Mouse (Mus musculus): ENCODE results near the gene Tbc1d20.
"Not testable (repeated sequence)": the region's sequence is repeated elsewhere in the genome, so short reads cannot be mapped to it uniquely, and the experiment has no call there.

The Tbc1d20 gene

DNA sequence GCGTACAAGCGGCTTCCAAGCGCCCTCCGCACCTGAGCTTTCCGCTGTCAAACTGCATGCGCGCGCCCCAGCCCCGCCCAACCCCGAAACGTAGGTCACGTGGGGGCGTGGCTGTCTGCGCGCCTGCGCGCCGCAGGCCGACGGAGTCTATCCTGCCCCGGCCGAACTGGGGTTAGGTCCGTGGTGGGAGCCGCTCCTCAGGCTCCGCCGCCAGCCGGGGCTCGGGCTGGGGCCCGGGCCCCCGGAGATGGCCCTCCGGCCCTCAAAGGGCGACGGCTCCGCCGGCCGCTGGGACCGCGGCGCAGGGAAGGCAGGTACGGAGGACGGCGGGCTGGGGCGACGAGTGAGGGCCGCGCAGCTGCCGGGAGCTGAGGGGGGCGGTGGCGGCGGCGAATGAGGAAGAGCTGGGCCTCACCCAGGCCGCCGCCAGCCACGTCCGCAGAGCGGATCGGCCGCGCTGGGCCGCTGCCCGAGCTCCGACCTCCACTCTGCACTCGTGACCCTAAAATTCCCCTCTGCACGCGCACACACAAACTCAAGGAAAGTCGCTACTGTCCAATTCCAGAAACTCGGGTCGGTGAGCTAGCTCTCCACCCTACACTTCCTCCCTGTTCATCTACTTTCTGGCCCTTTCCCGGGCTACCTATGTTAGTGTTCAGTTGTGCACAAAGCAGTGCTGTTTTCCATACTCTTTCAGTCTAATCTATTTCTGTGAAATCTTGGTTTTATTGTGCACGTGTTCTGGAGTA is at the start of gene Tbc1d20:
Gene Tbc1d20, plus strand, starts transcription at position 102 of the 749 bp plus-strand sequence.
- DNase-seq (ENCODE audit: low spot score in 2 of 2), result peak; percentile 67 to 79

DNA sequence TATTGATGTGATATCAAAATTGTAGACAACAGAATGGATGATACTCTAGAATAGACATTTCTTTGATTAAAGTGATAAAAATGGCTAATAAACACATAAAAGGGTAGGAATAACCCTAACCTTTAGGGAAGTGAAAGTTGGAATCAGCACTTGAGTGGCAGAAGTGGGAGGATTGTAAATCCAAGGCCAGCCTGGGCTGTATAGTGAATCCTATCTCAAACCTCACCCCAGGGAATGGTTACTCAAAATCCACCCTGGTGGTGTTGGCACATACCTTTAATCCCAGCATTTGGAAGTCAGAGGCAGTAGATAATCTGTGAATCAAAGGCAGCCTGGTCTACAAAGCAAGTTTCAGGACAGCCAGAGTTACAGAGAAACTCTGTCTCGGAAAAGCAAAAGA is 46.4 kb upstream of the Tbc1d20 start:
- DNase-seq (ENCODE audit: low spot score in 2 of 2), result no peak

- DNase-seq (ENCODE audit: low spot score in 2 of 2), result no peak
Measured at GRCm38 (mm10) chr2:152250511-152250910, 43.1 kb upstream of the Tbc1d20 start.

GRCm38 (mm10) chr2:152259739-152260138 is 33.9 kb upstream of the Tbc1d20 start:
- DNase-seq (ENCODE audit: low spot score in 2 of 2), result no peak

GRCm38 (mm10) chr2:152273639-152274038 is 20.0 kb upstream of the Tbc1d20 start:
- DNase-seq (ENCODE audit: low spot score in 2 of 2), result no peak

- no peak for DNase-seq (ENCODE audit: low spot score in 2 of 2)
Measured at GRCm38 (mm10) chr2:152281407-152281806, 12.2 kb upstream of the Tbc1d20 start.

DNA sequence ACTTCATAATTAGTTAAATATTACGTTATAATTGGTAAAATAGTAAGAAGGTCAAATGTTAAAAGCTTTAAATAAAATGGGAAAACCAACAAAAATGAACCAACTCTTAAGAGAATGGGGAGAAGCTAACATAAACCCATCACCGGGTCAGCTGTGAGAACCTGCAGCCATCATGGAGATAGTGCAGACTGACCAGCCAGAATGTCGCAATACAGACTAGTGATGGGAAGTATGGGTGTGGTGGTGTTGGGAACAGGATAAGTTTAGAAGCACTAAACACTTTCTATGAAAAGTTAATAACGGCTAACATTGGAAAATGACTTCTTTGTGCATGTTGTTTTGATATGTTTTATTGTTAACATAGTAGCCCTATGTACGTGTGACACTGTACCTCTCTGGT is 6.1 kb upstream of the Tbc1d20 start:
- no peak for DNase-seq (ENCODE audit: low spot score in 2 of 2)

DNA sequence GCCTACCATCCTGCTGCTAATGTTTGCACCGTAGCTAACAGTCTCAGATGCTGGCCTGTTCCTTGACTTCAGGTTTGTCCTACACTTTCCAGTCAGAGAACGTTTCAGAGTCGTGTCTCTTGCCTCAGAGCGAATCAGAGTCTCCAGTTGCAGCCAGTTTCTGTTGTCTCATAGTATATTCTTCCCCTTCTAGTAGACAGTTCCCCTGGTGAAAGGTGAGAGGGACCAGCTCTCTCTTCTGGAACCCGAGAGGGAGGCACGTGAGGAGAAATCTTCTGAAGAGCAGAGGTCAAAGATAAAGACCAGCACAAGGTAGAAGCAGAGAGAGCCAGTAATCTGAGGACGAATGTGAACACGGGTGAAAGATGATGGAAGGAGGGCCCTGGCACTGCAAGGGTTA is 5.6 kb upstream of the Tbc1d20 start:
- DNase-seq (ENCODE audit: low spot score in 2 of 2), result no peak

DNA sequence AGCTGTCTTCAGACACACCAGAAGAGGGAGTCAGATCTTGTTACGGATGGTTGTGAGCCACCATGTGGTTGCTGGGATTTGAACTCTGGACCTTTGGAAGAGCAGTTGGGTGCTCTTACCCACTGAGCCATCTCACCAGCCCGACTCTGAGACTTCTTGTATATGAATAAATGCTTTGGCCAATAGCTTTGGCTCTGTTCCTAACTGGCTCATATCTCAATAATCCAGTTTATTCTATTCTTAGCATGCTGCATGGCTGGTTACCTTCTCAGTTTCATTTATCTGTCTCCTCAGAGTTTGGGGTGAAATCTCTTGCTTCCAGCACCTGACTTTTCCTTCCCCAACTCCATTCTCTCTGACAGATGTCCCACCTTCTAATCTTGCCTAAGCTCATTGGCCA is 4.0 kb upstream of the Tbc1d20 start:
- not testable (repeated sequence) for DNase-seq (ENCODE audit: low spot score in 2 of 2)

DNA sequence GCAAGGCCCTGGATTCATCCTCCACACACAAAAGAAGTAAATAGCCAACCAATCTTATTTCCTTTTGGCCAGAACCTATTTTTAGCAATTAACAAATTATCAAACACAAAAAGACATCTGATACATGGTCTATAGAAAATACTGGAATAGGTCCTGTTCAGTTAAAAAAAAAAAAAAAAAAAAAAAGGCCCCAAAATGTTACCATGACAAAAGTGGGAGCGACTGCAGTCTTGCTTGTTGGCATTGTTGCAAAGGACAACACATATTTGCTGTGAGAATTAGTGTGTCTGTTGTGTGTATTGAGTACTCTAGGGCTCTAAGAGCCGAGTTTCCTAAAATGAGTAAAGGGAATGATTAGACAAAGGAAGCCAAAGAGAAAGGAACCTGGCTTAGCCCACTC is 1.2 kb upstream of the Tbc1d20 start:
- no peak for DNase-seq (ENCODE audit: low spot score in 2 of 2)

DNA sequence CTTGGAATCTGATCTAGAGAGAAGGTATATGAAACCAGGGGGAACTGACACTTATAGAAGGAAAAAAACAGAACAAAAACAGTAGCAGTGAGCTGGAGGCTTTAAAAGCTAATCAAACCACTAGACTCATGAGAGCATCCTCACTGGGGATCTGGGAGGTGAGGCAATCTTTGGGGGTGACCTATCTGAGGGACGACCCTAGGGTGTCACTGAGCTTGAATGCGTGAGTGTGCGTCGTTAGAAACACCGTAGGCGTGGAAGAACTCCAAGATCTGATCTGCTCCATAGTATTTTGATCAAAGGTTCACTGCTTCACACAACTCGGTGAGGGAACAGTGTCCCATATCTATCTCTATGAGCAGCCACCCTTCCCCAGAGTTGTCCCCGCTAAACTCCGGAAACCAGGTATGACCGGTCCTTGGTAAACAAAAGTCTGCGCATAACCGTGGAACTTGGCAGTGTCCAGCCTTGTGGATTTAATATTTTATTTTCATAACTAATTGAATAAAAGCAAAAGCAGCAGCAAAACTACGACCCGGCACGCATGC is 375 bp upstream of the Tbc1d20 start:
- no peak for DNase-seq (ENCODE audit: low spot score in 2 of 2)

DNA sequence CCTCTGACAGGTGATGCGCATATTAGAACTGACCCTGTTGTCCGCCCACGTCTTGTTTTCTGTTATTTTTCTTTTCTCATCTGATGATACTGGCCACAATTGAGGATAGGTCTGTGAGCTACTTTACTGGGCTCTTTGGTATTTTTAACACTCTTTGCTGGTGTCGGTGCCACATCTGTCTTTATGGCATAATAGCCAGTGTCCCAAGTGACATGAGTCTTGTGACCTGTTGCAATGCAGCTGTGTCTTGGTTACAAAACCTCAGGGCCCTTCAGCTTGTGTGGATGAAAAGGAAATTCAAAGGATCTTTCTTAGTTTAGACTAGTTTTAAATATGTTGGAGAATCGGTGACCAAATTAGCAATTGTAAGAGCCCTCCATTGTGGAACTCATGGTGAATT is 913 bp downstream of the Tbc1d20 start:
- no peak for DNase-seq (ENCODE audit: low spot score in 2 of 2)

GRCm38 (mm10) chr2:152302862-152303261 is 9.2 kb downstream of the Tbc1d20 start:
- DNase-seq (ENCODE audit: low spot score in 2 of 2), result no peak

DNA sequence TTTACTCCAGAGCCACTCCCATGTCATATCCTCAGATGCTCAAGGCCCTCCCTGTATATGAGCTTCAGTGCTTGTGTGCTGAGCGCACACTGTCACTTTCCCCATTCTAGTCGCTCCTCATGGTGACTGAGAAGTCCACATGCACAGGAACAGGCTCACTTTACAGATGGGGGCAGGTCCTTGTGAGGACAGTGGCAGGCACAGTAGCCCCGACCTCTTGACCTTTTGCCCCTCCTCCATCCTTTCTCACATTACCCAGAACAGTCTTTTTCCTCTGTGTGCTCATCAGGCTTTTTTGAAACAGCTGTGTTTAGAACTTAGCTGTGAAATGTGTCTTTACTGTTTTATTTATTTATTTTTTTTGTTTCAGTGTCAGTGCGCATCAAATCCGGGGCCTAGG is 10.2 kb downstream of the Tbc1d20 start:
- DNase-seq (ENCODE audit: low spot score in 2 of 2), result no peak

GRCm38 (mm10) chr2:152305480-152305879 is 11.9 kb downstream of the Tbc1d20 start:
- DNase-seq (ENCODE audit: low spot score in 2 of 2), result no peak

DNA sequence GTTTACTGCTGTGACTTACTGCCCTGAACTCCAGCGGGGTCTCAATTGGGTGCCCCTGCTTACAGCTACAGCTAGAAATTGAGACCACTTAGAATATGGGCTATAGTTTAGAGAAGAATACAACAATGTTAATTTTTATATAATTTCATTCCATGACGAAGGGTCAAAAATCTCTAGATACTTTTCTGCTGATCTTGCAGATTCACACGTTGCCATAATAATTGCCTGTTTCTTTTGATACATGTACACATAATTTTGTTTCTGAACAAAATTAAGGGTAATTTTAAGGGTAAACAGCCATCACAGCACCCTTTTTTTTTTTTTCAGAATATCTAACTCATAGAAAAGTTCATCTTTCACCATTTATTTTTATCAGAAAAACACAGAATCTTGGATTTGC is 13.6 kb downstream of the Tbc1d20 start:
- no peak for DNase-seq (ENCODE audit: low spot score in 2 of 2)

DNA sequence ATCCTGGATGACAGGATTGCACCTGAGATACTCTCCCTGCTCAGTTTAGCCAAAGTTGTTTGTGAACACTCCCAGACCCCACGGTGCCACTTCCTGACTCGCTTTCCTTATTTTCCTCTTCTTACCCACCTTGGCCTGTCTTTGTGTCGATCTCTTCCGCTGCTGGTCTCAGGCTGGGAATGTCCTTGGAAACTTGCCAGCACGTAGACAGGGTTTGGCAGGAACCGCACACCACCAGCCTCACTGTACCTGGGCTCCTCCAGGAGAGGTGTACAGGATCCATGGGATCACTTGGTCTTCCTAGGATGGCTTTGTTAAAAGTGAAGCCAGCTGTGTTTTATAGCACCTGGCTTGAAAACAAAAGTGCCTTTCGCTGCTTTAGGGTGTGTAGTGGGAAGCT is 19.4 kb downstream of the Tbc1d20 start:
- no peak for DNase-seq (ENCODE audit: low spot score in 2 of 2)

DNA sequence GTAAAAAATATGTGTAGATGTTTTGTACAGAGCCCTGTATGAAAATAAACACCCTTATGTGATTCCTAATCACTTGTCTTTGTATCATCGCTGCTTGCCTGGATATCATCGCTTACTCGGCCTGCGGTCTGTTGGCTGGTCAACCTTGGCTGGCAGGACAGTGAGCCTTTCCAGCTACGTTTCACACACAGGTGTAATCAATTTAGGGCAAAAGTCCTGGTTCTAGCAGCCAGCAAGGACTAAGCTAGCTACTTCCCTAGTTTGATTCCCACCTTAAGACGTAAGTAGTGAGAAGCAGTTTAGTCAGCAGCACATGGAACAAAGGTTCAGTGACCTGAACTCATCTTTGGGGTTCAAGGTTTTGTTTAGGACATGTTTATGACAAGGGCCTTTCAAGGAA is 20.3 kb downstream of the Tbc1d20 start:
- no peak for DNase-seq (ENCODE audit: low spot score in 2 of 2)

GRCm38 (mm10) chr2:152317054-152317453 is 23.4 kb downstream of the Tbc1d20 start:
- DNase-seq (ENCODE audit: low spot score in 2 of 2), result no peak

- no peak for DNase-seq (ENCODE audit: low spot score in 2 of 2)
Measured at GRCm38 (mm10) chr2:152321558-152321957, 27.9 kb downstream of the Tbc1d20 start.

DNA sequence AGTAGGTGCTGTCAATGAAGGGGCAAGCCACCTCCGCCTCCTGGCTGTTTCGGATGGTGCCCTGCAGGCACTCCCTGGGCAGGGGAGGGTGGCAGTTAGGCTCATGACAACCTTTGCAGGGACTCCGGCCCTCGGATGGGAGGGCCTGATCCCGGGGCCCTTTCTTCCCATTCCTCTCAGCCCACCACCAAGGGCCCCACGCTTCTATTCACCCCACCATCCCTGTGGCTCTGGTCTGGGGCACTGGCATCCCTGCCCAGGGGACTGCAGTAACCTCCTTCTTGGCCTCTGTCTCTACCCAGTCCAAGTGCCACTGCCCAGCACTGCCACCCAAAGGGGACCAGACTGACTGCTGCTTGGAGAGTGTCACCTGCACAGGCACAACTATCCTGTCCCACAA is 28.6 kb downstream of the Tbc1d20 start:
- no peak for DNase-seq (ENCODE audit: low spot score in 2 of 2)

GRCm38 (mm10) chr2:152323971-152324370 is 30.3 kb downstream of the Tbc1d20 start:
- no peak for DNase-seq (ENCODE audit: low spot score in 2 of 2)

DNA sequence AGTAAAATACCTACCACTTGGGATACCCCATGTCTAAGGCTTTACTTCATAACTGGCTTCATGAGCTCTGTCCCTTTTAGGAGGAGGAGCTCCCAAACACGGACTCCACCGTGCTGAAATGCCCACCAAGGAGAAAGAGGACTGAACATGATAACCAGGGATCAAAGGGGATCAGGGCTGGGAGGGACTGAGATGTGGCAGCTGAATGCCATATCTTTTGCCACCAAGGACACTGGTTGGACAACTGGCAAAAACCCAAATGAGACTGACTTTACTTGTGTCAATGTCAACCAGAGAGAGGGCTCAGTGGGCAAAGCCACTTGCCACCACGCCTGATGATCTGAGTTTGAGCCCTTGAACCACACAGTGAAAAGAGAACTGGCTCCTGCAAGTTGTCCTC is 31.2 kb downstream of the Tbc1d20 start:
- DNase-seq (ENCODE audit: low spot score in 2 of 2), result no peak

DNA sequence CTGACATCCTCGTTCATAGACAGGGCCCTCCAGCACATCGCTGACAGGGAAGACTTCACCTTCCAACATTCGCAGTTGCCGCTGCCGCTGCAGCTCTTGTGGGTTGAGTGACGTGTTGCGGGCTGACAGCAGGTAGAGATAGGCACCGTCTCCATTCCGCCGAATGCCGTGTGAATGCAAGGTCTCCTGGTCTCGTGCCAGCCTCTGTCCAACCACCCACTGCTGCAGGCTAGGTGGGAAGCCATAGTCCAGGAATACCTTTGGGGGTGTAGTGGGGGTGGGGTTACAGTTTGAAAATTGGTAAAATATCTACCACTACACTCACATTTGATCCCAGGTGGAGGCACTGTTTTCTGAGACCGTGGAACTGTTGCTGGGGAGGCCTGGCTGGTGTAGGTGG is 32.5 kb downstream of the Tbc1d20 start:
- DNase-seq (ENCODE audit: low spot score in 2 of 2), result no peak
